ENCODE assay signal across 9 mouse cellular contexts in the genomic region with DNA sequence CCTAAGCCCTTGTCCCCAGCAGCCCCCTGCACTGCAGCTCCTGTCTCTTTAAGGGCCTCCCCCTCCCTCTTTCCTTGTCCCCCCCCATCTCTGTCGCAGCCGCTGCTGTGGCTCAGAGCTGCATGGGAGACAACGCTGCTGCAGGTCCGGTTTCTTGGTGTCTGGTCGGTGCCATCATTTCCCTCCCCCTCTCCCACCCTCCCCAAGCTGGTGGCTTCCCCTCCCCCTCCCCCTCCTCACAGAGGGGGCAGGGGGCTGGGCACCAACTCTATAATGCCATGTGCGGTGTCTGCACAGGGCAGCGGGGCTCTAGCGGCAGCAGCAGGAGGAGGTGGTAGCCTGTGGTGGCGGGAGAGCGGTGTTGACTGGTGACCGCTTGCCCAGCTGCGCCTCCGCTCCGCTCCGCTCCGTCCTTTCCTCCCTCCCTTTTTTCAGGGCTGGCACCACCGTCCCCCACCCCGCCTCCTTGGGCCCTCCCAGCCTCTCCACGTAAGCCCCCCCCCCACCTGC. TPM values are rescaled to one million over a fixed set of nuclear protein-coding genes. Genes with fewer than 3 reads are reported as not detected.
DNase-seq lines count a peak whose midpoint lies in the region; ATAC-seq and TF ChIP-seq lines count a peak whose summit lies in the region.
"Had no signal": no experiment of that assay in that cellular context is flagged by ENCODE, and none has a peak within 500 bp of the region (broad histone marks: within the 10 kb centered on the region; RNA-seq: fewer than 3 reads in every experiment).

No protein-coding gene starts in this region.

- ATAC-seq in liver, postnatal 0 days = no peak
- peak; percentile 86 for ATAC-seq in midbrain, embryonic 15.5 days (replicated peaks)

- DNase-seq in liver, adult 2 months (ENCODE audit: extremely low read depth, low read depth, low spot score) = no peak
- no peak for DNase-seq in liver, postnatal 0 days
- peak; percentile 76 to 85 for DNase-seq in cerebellum, postnatal 14 days
- DNase-seq in hindbrain, embryonic 10.5 days (ENCODE audit: low spot score) = peak; percentile 54
- DNase-seq in layer of hippocampus, adult 18-20 months (ENCODE audit: low spot score in 2 of 2) = no peak
- DNase-seq in natural killer cell, adult 2 months (ENCODE audit: low spot score in 2 of 2) = no peak

- no peak for TF ChIP-seq EP300 in liver, postnatal 0 days (IDR thresholded peaks at IDR 0.05; ENCODE audit: low read depth)

- no peaks in the 10 kb centered on the region for H3K79me2 ChIP-seq in liver, adult 2 months (ENCODE audit: control insufficient read depth, insufficient read depth, low read length)

- H3K4me2 ChIP-seq in liver, postnatal 0 days (ENCODE audit: low read depth, low read length) = no peak overlapping the region
- peak overlapping the region; percentile 72 for H3K4me2 ChIP-seq in midbrain, embryonic 15.5 days

- TF ChIP-seq CTCF in liver, adult 2 months (IDR thresholded peaks at IDR 0.05; ENCODE audit: low read depth, low read length) = no peak
- no peak for TF ChIP-seq CTCF in liver, postnatal 0 days (IDR thresholded peaks at IDR 0.05; ENCODE audit: low read depth)

- no peaks in the 10 kb centered on the region for H3K36me3 ChIP-seq in liver, adult 2 months (ENCODE audit: control insufficient read depth, insufficient read depth, low read length)
- no peaks in the 10 kb centered on the region for H3K36me3 ChIP-seq in liver, postnatal 0 days (replicated peaks; ENCODE audit: insufficient read depth, low read length)
- H3K36me3 ChIP-seq in hindbrain, embryonic 10.5 days = no peaks in the 10 kb centered on the region
- H3K36me3 ChIP-seq in midbrain, embryonic 15.5 days (replicated peaks) = no peaks in the 10 kb centered on the region

- H3K4me3 ChIP-seq in liver, adult 2 months (ENCODE audit: insufficient read depth, low read depth, low read length) = peak overlapping the region; percentile 37; the same call in 1 of the 2 replicates
- no peak overlapping the region for H3K4me3 ChIP-seq in liver, postnatal 0 days (ENCODE audit: low read depth, low read length)
- H3K4me3 ChIP-seq in hindbrain, embryonic 10.5 days = peak overlapping the region; percentile 66
- H3K4me3 ChIP-seq in midbrain, embryonic 15.5 days = peak overlapping the region; percentile 86

- peaks cover 7% of the 10 kb centered on the region for H3K27me3 ChIP-seq in liver, adult 2 months (ENCODE audit: control insufficient read depth, insufficient read depth, low read length)
- H3K27me3 ChIP-seq in liver, postnatal 0 days (ENCODE audit: insufficient read depth, low read length) = peaks cover 33% of the 10 kb centered on the region
- H3K27me3 ChIP-seq in hindbrain, embryonic 10.5 days (ENCODE audit: insufficient read depth, poor library complexity, severe bottlenecking) = peaks cover 48% of the 10 kb centered on the region
- H3K27me3 ChIP-seq in midbrain, embryonic 15.5 days (replicated peaks) = no peaks in the 10 kb centered on the region

- no peaks in the 10 kb centered on the region for H3K4me1 ChIP-seq in liver, adult 2 months (ENCODE audit: control insufficient read depth, insufficient read depth, low read length)
- no peaks in the 10 kb centered on the region for H3K4me1 ChIP-seq in liver, postnatal 0 days (ENCODE audit: insufficient read depth)
- peaks cover 37% of the 10 kb centered on the region for H3K4me1 ChIP-seq in hindbrain, embryonic 10.5 days (replicated peaks)
- peaks cover 47% of the 10 kb centered on the region for H3K4me1 ChIP-seq in midbrain, embryonic 15.5 days

- peak overlapping the region; percentile 21; the same call in 1 of the 2 replicates for H3K9ac ChIP-seq in liver, adult 2 months (ENCODE audit: low read depth, low read length)
- H3K9ac ChIP-seq in liver, postnatal 0 days (replicated peaks) = no peak overlapping the region
- peak overlapping the region; percentile 96 for H3K9ac ChIP-seq in midbrain, embryonic 15.5 days

- 11% methylated on average over 14 of the region's 19 CpGs for WGBS in liver, adult 2 months
- WGBS in liver, postnatal 0 days (ENCODE audit: insufficient replicate concordance) = 6% methylated on average over 17 of the region's 19 CpGs
- WGBS in hindbrain, embryonic 10.5 days = 2% methylated on average over 17 of the region's 19 CpGs
- 0% methylated on average over 18 of the region's 19 CpGs for WGBS in midbrain, embryonic 15.5 days

- H3K9me3 ChIP-seq in liver, postnatal 0 days (ENCODE audit: low read length) = no peaks in the 10 kb centered on the region
- H3K9me3 ChIP-seq in hindbrain, embryonic 10.5 days = no peaks in the 10 kb centered on the region
- no peaks in the 10 kb centered on the region for H3K9me3 ChIP-seq in midbrain, embryonic 15.5 days

- no peak for TF ChIP-seq POLR2A in liver, adult 2 months (IDR thresholded peaks at IDR 0.05; ENCODE audit: extremely low read depth, insufficient read depth, low read length)

- no peak overlapping the region for H3K27ac ChIP-seq in liver, adult 2 months (replicated peaks; ENCODE audit: insufficient read depth, low read depth, low read length)
- no peak overlapping the region for H3K27ac ChIP-seq in liver, postnatal 0 days (ENCODE audit: low read depth)
- peak overlapping the region; percentile 90 for H3K27ac ChIP-seq in hindbrain, embryonic 10.5 days
- H3K27ac ChIP-seq in midbrain, embryonic 15.5 days = peak overlapping the region; percentile 91

RNA-seq across cellular contexts. Expression of a gene that starts 8.2 kb away (rescaled TPM):
- total RNA-seq in liver, adult 2 months (2014; rRNA removed) = not detected in 2 replicates
- polyA plus RNA-seq in liver, adult 2 months (2012; rRNA removed) = not detected in 2 replicates
- polyA plus RNA-seq in liver, postnatal 0 days (2015; fragmentation: Nextera tagmentation; extraction: Ambion mirVana) = not detected in 2 replicates
- not detected in 2 replicates for polyA plus RNA-seq in hindbrain, embryonic 10.5 days (2016; fragmentation: Nextera tagmentation; extraction: Ambion mirVana)
- polyA plus RNA-seq in midbrain, embryonic 15.5 days (2015; fragmentation: Nextera tagmentation; extraction: Ambion mirVana) = not detected in 2 replicates
- not detected for total RNA-seq in layer of hippocampus, adult 18-20 months (2021)
- total RNA-seq: adrenal gland, postnatal 36 days; layer of hippocampus, postnatal 25 days had no signal

RNA-seq across cellular contexts. Expression of a gene that starts 24.0 kb away (rescaled TPM):
- not detected in 2 replicates for total RNA-seq in liver, adult 2 months (2014; rRNA removed)
- not detected in 2 replicates for polyA plus RNA-seq in liver, adult 2 months (2012; rRNA removed)
- not detected in 2 replicates for polyA plus RNA-seq in liver, postnatal 0 days (2015; fragmentation: Nextera tagmentation; extraction: Ambion mirVana)
- polyA plus RNA-seq in hindbrain, embryonic 10.5 days (2016; fragmentation: Nextera tagmentation; extraction: Ambion mirVana) = 4.9 and 5.5 TPM in 2 replicates
- polyA plus RNA-seq in midbrain, embryonic 15.5 days (2015; fragmentation: Nextera tagmentation; extraction: Ambion mirVana) = 19.8 and 23.8 TPM in 2 replicates
- 10 to 100 TPM; 15.8 to 18.5 TPM for total RNA-seq in layer of hippocampus, adult 18-20 months (2021)

RNA-seq across cellular contexts. Expression of a gene that starts 25.8 kb away (rescaled TPM):
- total RNA-seq in liver, adult 2 months (2014; rRNA removed) = not detected in 2 replicates
- polyA plus RNA-seq in liver, adult 2 months (2012; rRNA removed) = 0.06 and 0.44 TPM in 2 replicates
- polyA plus RNA-seq in liver, postnatal 0 days (2015; fragmentation: Nextera tagmentation; extraction: Ambion mirVana) = 0.06 and 0.09 TPM in 2 replicates
- polyA plus RNA-seq in hindbrain, embryonic 10.5 days (2016; fragmentation: Nextera tagmentation; extraction: Ambion mirVana) = 4.7 and 12.7 TPM in 2 replicates
- polyA plus RNA-seq in midbrain, embryonic 15.5 days (2015; fragmentation: Nextera tagmentation; extraction: Ambion mirVana) = 60.4 and 65.4 TPM in 2 replicates
- total RNA-seq in layer of hippocampus, adult 18-20 months (2021) = 10 to 100 TPM; 62.4 to 68.1 TPM

RNA-seq across cellular contexts. Expression of a gene that starts 31.0 kb away (rescaled TPM):
- total RNA-seq in liver, adult 2 months (2014; rRNA removed) = 45.8 and 52.8 TPM in 2 replicates
- polyA plus RNA-seq in liver, adult 2 months (2012; rRNA removed) = 81.2 and 97.2 TPM in 2 replicates
- 69.9 and 72.1 TPM in 2 replicates for polyA plus RNA-seq in liver, postnatal 0 days (2015; fragmentation: Nextera tagmentation; extraction: Ambion mirVana)
- 391 and 411 TPM in 2 replicates for polyA plus RNA-seq in hindbrain, embryonic 10.5 days (2016; fragmentation: Nextera tagmentation; extraction: Ambion mirVana)
- polyA plus RNA-seq in midbrain, embryonic 15.5 days (2015; fragmentation: Nextera tagmentation; extraction: Ambion mirVana) = 191 and 192 TPM in 2 replicates
- total RNA-seq in layer of hippocampus, adult 18-20 months (2021) = 10 to 100 TPM; 48.9 to 54.5 TPM

RNA-seq across cellular contexts. Expression of a gene that starts 38.5 kb away (rescaled TPM):
- total RNA-seq in liver, adult 2 months (2014; rRNA removed) = 1.0 and 1.5 TPM in 2 replicates
- 1.00 and 2.4 TPM in 2 replicates for polyA plus RNA-seq in liver, adult 2 months (2012; rRNA removed)
- polyA plus RNA-seq in liver, postnatal 0 days (2015; fragmentation: Nextera tagmentation; extraction: Ambion mirVana) = 6.5 and 7.2 TPM in 2 replicates
- 38.7 and 48.1 TPM in 2 replicates for polyA plus RNA-seq in hindbrain, embryonic 10.5 days (2016; fragmentation: Nextera tagmentation; extraction: Ambion mirVana)
- polyA plus RNA-seq in midbrain, embryonic 15.5 days (2015; fragmentation: Nextera tagmentation; extraction: Ambion mirVana) = 16.7 and 22.8 TPM in 2 replicates
- total RNA-seq in layer of hippocampus, adult 18-20 months (2021) = 10 to 100 TPM; 25.8 to 30.9 TPM

Comparison
In these comparisons a context has a peak if more than half of its experiments do, and no peak if none do; other contexts are left out.
1. DNase-seq: peak in cerebellum, postnatal 14 days (2 of 2) and hindbrain, embryonic 10.5 days (single experiment); none in liver, adult 2 months (single experiment), liver, postnatal 0 days (single experiment), layer of hippocampus, adult 18-20 months (0 of 2) and natural killer cell, adult 2 months (0 of 2).
2. H3K27ac ChIP-seq: peak in hindbrain, embryonic 10.5 days (single experiment) and midbrain, embryonic 15.5 days (single experiment); none in liver, adult 2 months (single experiment) and liver, postnatal 0 days (single experiment).